Mouse (Mus musculus): Measurements from ENCODE around the gene Dnajb3. TPM values are rescaled to one million over a fixed set of nuclear protein-coding genes. Genes with fewer than 3 reads are reported as not detected.

Dnajb3 gene
- polyA plus RNA-seq, 1 experiment from 2014 or later, result 11.6 TPM

- Histone ChIP-seq H3K4me3 (ENCODE audit: low read length) (no peak overlapping the region), H3K4me2 (ENCODE audit: low read length) (no peak overlapping the region), H3K27ac (ENCODE audit: low read depth, low read length) (no peak overlapping the region), H3K9ac (ENCODE audit: low read depth, low read length) (no peak overlapping the region), H3K36me3 (ENCODE audit: control insufficient read depth, insufficient read depth, low read length) (no peaks in the 10 kb centered on the region), H3K4me1 (ENCODE audit: control insufficient read depth, insufficient read depth, low read depth, low read length) (no peaks in the 10 kb centered on the region), H3K27me3 (replicated peaks; ENCODE audit: control insufficient read depth, insufficient read depth, low read length) (no peaks in the 10 kb centered on the region), H3K9me3 (ENCODE audit: control insufficient read depth, low read length) (peaks cover 64% of the 10 kb centered on the region)
- 84% methylated on average over 2 of the region's 2 CpGs for WGBS
- ATAC-seq, result no peak; the same call in 1 of the 2 replicates
Measured at GRCm38 (mm10) chr1:88213766-88214461, 8.3 kb upstream of the Dnajb3 start.

DNA sequence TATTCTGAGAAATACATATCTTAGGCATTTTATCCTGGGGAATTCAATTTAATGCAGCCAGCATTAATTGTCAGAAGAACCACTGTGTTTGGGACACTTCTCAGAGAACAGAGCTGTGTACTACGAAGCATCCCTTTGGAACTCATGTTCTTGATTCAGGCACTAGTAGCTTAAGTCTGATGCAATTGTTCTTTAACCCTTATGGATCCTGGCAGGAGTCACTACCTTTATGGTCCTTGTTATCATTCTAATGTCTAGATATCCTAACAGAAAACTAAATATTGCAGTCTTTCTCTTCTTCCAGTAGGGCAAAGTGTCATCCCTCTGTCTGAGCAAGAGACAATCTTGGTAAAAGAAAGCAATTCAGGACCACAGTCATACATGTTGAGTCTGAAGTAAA is 7.5 kb upstream of the Dnajb3 start:
- H3K9ac ChIP-seq (ENCODE audit: low read depth, low read length), result no peak overlapping the region
- no peak overlapping the region for H3K27ac ChIP-seq (ENCODE audit: low read depth, low read length)
- no peaks in the 10 kb centered on the region for H3K36me3 ChIP-seq (ENCODE audit: control insufficient read depth, insufficient read depth, low read length)
- no peak overlapping the region for H3K4me3 ChIP-seq (ENCODE audit: low read length)
- no peaks in the 10 kb centered on the region for H3K27me3 ChIP-seq (replicated peaks; ENCODE audit: control insufficient read depth, insufficient read depth, low read length)
- H3K9me3 ChIP-seq (ENCODE audit: control insufficient read depth, low read length), result peaks cover 64% of the 10 kb centered on the region
- no peak for ATAC-seq
- H3K4me2 ChIP-seq (ENCODE audit: low read length), result no peak overlapping the region
- H3K4me1 ChIP-seq (ENCODE audit: control insufficient read depth, insufficient read depth, low read depth, low read length), result no peaks in the 10 kb centered on the region
- 77% methylated on average over 1 of the region's 1 CpGs for WGBS

DNA sequence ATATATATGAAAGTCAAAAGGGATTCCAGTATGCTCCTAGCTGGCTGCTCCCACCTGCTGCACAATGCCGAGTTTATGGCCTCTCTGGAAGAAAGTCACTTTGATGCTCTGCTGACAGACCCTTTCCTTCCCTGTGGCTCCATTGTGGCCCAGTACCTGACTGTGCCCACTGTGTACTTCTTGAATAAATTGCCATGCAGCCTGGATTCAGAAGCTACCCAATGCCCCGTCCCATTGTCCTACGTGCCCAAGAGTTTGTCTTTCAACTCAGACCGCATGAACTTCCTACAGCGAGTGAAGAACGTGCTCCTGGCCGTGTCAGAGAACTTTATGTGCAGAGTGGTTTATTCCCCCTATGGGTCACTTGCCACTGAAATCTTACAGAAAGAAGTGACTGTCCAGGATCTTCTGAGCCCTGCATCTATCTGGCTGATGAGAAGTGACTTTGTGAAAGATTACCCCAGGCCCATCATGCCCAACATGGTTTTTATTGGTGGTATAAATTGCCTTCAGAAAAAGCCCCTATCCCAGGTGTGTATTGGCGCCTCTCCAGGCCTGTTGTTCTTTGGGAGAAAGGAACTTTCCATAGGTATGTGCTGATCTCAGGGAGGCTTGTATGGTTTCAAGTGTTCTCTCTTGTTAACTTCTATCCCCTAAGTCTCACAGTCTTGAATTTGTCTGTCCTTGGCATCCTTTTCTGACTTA is 6.9 kb upstream of the Dnajb3 start:
- Histone ChIP-seq H3K9me3 (ENCODE audit: control insufficient read depth, low read length) (peaks cover 62% of the 10 kb centered on the region), H3K27me3 (replicated peaks; ENCODE audit: control insufficient read depth, insufficient read depth, low read length) (no peaks in the 10 kb centered on the region), H3K4me3 (ENCODE audit: low read length) (no peak overlapping the region), H3K4me2 (ENCODE audit: low read length) (no peak overlapping the region), H3K27ac (ENCODE audit: low read depth, low read length) (no peak overlapping the region), H3K4me1 (ENCODE audit: control insufficient read depth, insufficient read depth, low read depth, low read length) (no peaks in the 10 kb centered on the region), H3K36me3 (ENCODE audit: control insufficient read depth, insufficient read depth, low read length) (no peaks in the 10 kb centered on the region), H3K9ac (ENCODE audit: low read depth, low read length) (no peak overlapping the region)
- WGBS, result 63% methylated on average over 8 of the region's 8 CpGs
- no peak for ATAC-seq

DNA sequence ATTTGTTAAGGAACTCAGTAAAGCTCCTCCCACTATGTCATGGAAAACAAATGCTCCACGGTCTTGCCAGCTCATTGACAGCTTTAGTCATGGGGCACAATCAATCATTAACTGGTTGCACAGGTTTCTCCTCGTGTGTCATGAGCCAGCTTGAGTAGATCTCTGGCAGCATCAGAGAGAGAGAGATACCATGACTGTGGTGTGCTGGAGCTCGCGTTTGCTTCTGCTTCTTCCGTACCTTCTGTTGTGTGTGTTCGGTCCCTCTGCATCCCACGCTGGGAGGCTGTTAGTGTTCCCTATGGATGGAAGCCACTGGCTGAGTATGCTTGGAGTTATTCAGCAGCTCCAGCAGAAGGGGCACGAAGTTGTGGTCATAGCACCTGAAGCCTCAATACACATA is 6.2 kb upstream of the Dnajb3 start, which contains the start of gene Ugt1a1:
Ugt1a1 (plus strand) TSS at position 148 of the 400 bp plus-strand sequence.
- no peaks in the 10 kb centered on the region for H3K36me3 ChIP-seq (ENCODE audit: control insufficient read depth, insufficient read depth, low read length)
- WGBS, result 69% methylated on average over 8 of the region's 8 CpGs
- no peak within 1 kb of the TSS for H3K9ac ChIP-seq (ENCODE audit: low read depth, low read length)
- peaks cover 55% of the 10 kb centered on the region for H3K9me3 ChIP-seq (ENCODE audit: control insufficient read depth, low read length)
- H3K4me2 ChIP-seq (ENCODE audit: low read length), result no peak within 1 kb of the TSS
- no peaks in the 10 kb centered on the region for H3K27me3 ChIP-seq (replicated peaks; ENCODE audit: control insufficient read depth, insufficient read depth, low read length)
- ATAC-seq, result no peak
- no peaks in the 10 kb centered on the region for H3K4me1 ChIP-seq (ENCODE audit: control insufficient read depth, insufficient read depth, low read depth, low read length)
- no peak within 1 kb of the TSS for H3K4me3 ChIP-seq (ENCODE audit: low read length)
- no peak within 1 kb of the TSS for H3K27ac ChIP-seq (ENCODE audit: low read depth, low read length)

- WGBS, result 82% methylated on average over 2 of the region's 2 CpGs
- ATAC-seq, result no peak
- no peaks in the 10 kb centered on the region for H3K27me3 ChIP-seq (replicated peaks; ENCODE audit: control insufficient read depth, insufficient read depth, low read length)
Measured at GRCm38 (mm10) chr1:88206843-88207479, 1.4 kb upstream of the Dnajb3 start.

GRCm38 (mm10) chr1:88200456-88200855 is 5.1 kb downstream of the Dnajb3 start, which contains the start of gene Ugt1a2:
TSS of gene Ugt1a2 (plus strand) at chr1:88200601.
- WGBS, result 85% methylated on average over 7 of the region's 7 CpGs
- Histone ChIP-seq H3K9ac (ENCODE audit: low read depth, low read length) (no peak within 1 kb of the TSS), H3K4me3 (ENCODE audit: low read length) (no peak within 1 kb of the TSS)

More at GRCm38 (mm10) chr1:88206843-88207479, 1.4 kb upstream of the Dnajb3 start:
- Histone ChIP-seq H3K4me3 (ENCODE audit: low read length) (no peak overlapping the region), H3K27ac (ENCODE audit: low read depth, low read length) (no peak overlapping the region), H3K4me1 (ENCODE audit: control insufficient read depth, insufficient read depth, low read depth, low read length) (peaks cover 7% of the 10 kb centered on the region), H3K4me2 (ENCODE audit: low read length) (no peak overlapping the region), H3K9ac (ENCODE audit: low read depth, low read length) (no peak overlapping the region), H3K36me3 (ENCODE audit: control insufficient read depth, insufficient read depth, low read length) (no peaks in the 10 kb centered on the region), H3K9me3 (ENCODE audit: control insufficient read depth, low read length) (peaks cover 18% of the 10 kb centered on the region)

DNA sequence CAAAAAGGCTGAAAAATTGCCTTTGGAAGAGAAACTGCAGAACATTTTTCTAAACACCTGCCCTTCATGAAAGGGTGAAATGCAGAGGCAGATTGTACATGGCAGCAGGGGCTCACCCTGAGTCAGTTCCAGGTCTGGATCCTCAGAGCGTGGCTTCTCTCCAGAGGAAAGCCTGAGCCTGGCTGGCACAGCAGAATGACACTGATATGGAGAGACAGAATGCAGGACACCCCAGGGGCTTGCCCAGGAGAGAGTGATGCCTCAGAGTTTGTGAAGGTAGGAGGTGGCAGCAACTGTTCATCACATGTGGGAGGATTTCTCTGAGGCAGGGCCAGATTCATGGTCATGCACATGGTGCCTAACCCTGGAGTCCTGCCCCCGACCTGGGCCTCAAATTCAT is 5.6 kb downstream of the Dnajb3 start:
- 78% methylated on average over 2 of the region's 2 CpGs for WGBS
- no peak for ATAC-seq
- no peaks in the 10 kb centered on the region for H3K36me3 ChIP-seq (ENCODE audit: control insufficient read depth, insufficient read depth, low read length)

More at GRCm38 (mm10) chr1:88200456-88200855, 5.1 kb downstream of the Dnajb3 start, which contains the start of gene Ugt1a2:
- no peaks in the 10 kb centered on the region for H3K36me3 ChIP-seq (ENCODE audit: control insufficient read depth, insufficient read depth, low read length)
- no peaks in the 10 kb centered on the region for H3K27me3 ChIP-seq (replicated peaks; ENCODE audit: control insufficient read depth, insufficient read depth, low read length)
- H3K27ac ChIP-seq (ENCODE audit: low read depth, low read length), result no peak within 1 kb of the TSS
- no peak within 1 kb of the TSS for H3K4me2 ChIP-seq (ENCODE audit: low read length)
- H3K4me1 ChIP-seq (ENCODE audit: control insufficient read depth, insufficient read depth, low read depth, low read length), result 0 out of 2 replicates have a peak, but pooled peaks cover 2% of the 10 kb centered on the region
- H3K9me3 ChIP-seq (ENCODE audit: control insufficient read depth, low read length), result peaks cover 8% of the 10 kb centered on the region
- no peak for ATAC-seq

DNA sequence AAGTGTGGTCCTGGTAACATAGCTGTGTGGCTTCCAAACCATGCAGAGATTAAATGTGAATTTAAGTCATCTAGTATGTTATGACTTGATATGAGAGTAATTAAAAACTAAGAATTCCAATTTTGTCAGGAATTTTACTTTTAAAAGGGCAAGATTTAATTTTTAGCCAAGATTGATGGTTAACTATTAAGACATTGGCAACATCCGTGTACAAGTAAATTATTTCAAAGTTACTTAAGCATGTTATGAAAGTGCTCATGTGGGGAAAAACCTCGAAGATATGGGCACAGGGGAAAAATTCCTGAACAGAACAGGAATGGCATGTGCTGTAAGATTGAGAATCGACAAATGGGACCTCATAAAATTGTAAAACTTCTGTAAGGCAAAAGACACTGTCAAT is 8.1 kb downstream of the Dnajb3 start:
- Histone ChIP-seq H3K36me3 (ENCODE audit: control insufficient read depth, insufficient read depth, low read length) (no peaks in the 10 kb centered on the region), H3K9me3 (ENCODE audit: control insufficient read depth, low read length) (no peaks in the 10 kb centered on the region), H3K4me2 (ENCODE audit: low read length) (no peak overlapping the region), H3K4me3 (ENCODE audit: low read length) (no peak overlapping the region), H3K4me1 (ENCODE audit: control insufficient read depth, insufficient read depth, low read depth, low read length) (no peaks in the 10 kb centered on the region), H3K27ac (ENCODE audit: low read depth, low read length) (no peak overlapping the region), H3K9ac (ENCODE audit: low read depth, low read length) (no peak overlapping the region), H3K27me3 (replicated peaks; ENCODE audit: control insufficient read depth, insufficient read depth, low read length) (no peaks in the 10 kb centered on the region)
- WGBS, result 73% methylated on average over 3 of the region's 3 CpGs
- no peak for ATAC-seq

More for the DNA sequence above, 5.6 kb downstream of the Dnajb3 start:
- Histone ChIP-seq H3K9me3 (ENCODE audit: control insufficient read depth, low read length) (peaks cover 6% of the 10 kb centered on the region), H3K4me3 (ENCODE audit: low read length) (no peak overlapping the region), H3K9ac (ENCODE audit: low read depth, low read length) (no peak overlapping the region), H3K4me1 (ENCODE audit: control insufficient read depth, insufficient read depth, low read depth, low read length) (no peaks in the 10 kb centered on the region), H3K27me3 (replicated peaks; ENCODE audit: control insufficient read depth, insufficient read depth, low read length) (no peaks in the 10 kb centered on the region), H3K4me2 (ENCODE audit: low read length) (no peak overlapping the region), H3K27ac (ENCODE audit: low read depth, low read length) (no peak overlapping the region)

- 91% methylated on average over 1 of the region's 1 CpGs for WGBS
- Histone ChIP-seq H3K4me2 (ENCODE audit: low read length) (no peak overlapping the region), H3K9ac (ENCODE audit: low read depth, low read length) (no peak overlapping the region), H3K9me3 (ENCODE audit: control insufficient read depth, low read length) (no peaks in the 10 kb centered on the region), H3K4me3 (ENCODE audit: low read length) (no peak overlapping the region), H3K4me1 (ENCODE audit: control insufficient read depth, insufficient read depth, low read depth, low read length) (no peaks in the 10 kb centered on the region), H3K27ac (ENCODE audit: low read depth, low read length) (no peak overlapping the region), H3K27me3 (replicated peaks; ENCODE audit: control insufficient read depth, insufficient read depth, low read length) (no peaks in the 10 kb centered on the region), H3K36me3 (ENCODE audit: control insufficient read depth, insufficient read depth, low read length) (no peaks in the 10 kb centered on the region)
- ATAC-seq, result no peak
Measured at GRCm38 (mm10) chr1:88195687-88196086, 9.9 kb downstream of the Dnajb3 start.

Data from hindbrain, embryonic 16.5 days (tissue).